Mouse (Mus musculus) urinary bladder, postnatal 4 days (tissue): ENCODE measurements at regions not wholly inside any gene's neighbourhood (a gene's known extent, or its start where the extent isn't known, plus 50 kb on each side); places are given as distances from the start of the nearest gene placed in this dataset.
"Not testable (repeated sequence)": the region's sequence is repeated elsewhere in the genome, so short reads cannot be mapped to it uniquely, and the experiment has no call there.

Experiments
- DNase-seq, 2 experiments: peaks; one replicate each; pipeline ENCODE4 v3.0.0; 2021 to 2022; ENCODE audit warnings: low spot score in 2 of 2

GRCm38 (mm10) chr9:14058592-14059227, 216.2 kb upstream of the Sesn3 start:
- DNase-seq: no peak

- no peak for DNase-seq
Measured at GRCm38 (mm10) chr9:14059228-14059779, 215.6 kb upstream of the Sesn3 start.

- no peak for DNase-seq
Measured at GRCm38 (mm10) chr9:14060257-14060656, 214.6 kb upstream of the Sesn3 start.

GRCm38 (mm10) chr9:14061389-14061788, 213.5 kb upstream of the Sesn3 start:
- no peak for DNase-seq

- DNase-seq: no peak
Measured at GRCm38 (mm10) chr9:14061840-14062239, 213.0 kb upstream of the Sesn3 start.

GRCm38 (mm10) chr9:14062706-14063105, 212.2 kb upstream of the Sesn3 start:
- no peak for DNase-seq

GRCm38 (mm10) chr9:14066741-14067140, 208.1 kb upstream of the Sesn3 start:
- DNase-seq: not testable (repeated sequence)

GRCm38 (mm10) chr9:14069076-14069475, 205.8 kb upstream of the Sesn3 start:
- no peak for DNase-seq

- no peak for DNase-seq
Measured at GRCm38 (mm10) chr9:14069770-14070169, 205.1 kb upstream of the Sesn3 start.

GRCm38 (mm10) chr9:14071728-14072127, 203.1 kb upstream of the Sesn3 start:
- DNase-seq: no peak

GRCm38 (mm10) chr9:14072950-14073349, 201.9 kb upstream of the Sesn3 start:
- no peak for DNase-seq

GRCm38 (mm10) chr9:14074273-14074672, 200.6 kb upstream of the Sesn3 start:
- DNase-seq: no peak

GRCm38 (mm10) chr9:14074866-14075265, 200.0 kb upstream of the Sesn3 start:
- not testable (repeated sequence) for DNase-seq

- no peak for DNase-seq
Measured at GRCm38 (mm10) chr9:14075452-14075851, 199.4 kb upstream of the Sesn3 start.

- DNase-seq: no peak
Measured at GRCm38 (mm10) chr9:14075868-14076267, 199.0 kb upstream of the Sesn3 start.

- DNase-seq: no peak
Measured at GRCm38 (mm10) chr9:14076728-14077127, 198.1 kb upstream of the Sesn3 start.

GRCm38 (mm10) chr9:14081138-14081537, 193.7 kb upstream of the Sesn3 start:
- DNase-seq: no peak

GRCm38 (mm10) chr9:14086201-14086600, 188.7 kb upstream of the Sesn3 start:
- no peak for DNase-seq

- no peak for DNase-seq
Measured at GRCm38 (mm10) chr9:14086611-14087010, 188.3 kb upstream of the Sesn3 start.

- no peak for DNase-seq
Measured at GRCm38 (mm10) chr9:14087874-14088273, 187.0 kb upstream of the Sesn3 start.

GRCm38 (mm10) chr9:14089791-14090256, 185.0 kb upstream of the Sesn3 start:
- DNase-seq: no peak

- no peak for DNase-seq
Measured at GRCm38 (mm10) chr9:14090454-14090853, 184.4 kb upstream of the Sesn3 start.

GRCm38 (mm10) chr9:14091099-14091930, 183.6 kb upstream of the Sesn3 start:
- DNase-seq: no peak
